Mouse (Mus musculus): ENCODE results near the gene Pbx1. TPM values are rescaled to one million over a fixed set of nuclear protein-coding genes. Genes with fewer than 3 reads are reported as not detected.
A peak's percentile ranks its signal among the peaks of the same experiment; 100 is the strongest.

Gene Pbx1
- polyA plus RNA-seq, 1 experiment, result 12.2 TPM

- Histone ChIP-seq H3K4me1 (ENCODE audit: control insufficient read depth, insufficient read depth, low read length) (no peaks in the 10 kb centered on the region), H3K27ac (ENCODE audit: control insufficient read depth, insufficient read depth, low read depth, low read length, poor library complexity) (no peak overlapping the region), H3K4me3 (replicated peaks; ENCODE audit: control insufficient read depth, low read depth, low read length) (no peak overlapping the region)
- whole genome bisulfite sequencing, result 88% methylated on average over 1 of the region's 1 CpGs
- no peak for TF ChIP-seq POLR2A (IDR thresholded peaks at IDR 0.05; ENCODE audit: borderline replicate concordance, control insufficient read depth, low read depth, low read length)
- TF ChIP-seq CTCF (IDR thresholded peaks at IDR 0.05; ENCODE audit: control insufficient read depth, insufficient read depth, low read length), result no peak
These were observed 27.4 kb upstream of the Pbx1 start for GRCm38 (mm10) chr1:168459426-168459825.

- Histone ChIP-seq H3K4me1 (ENCODE audit: control insufficient read depth, insufficient read depth, low read length) (no peaks in the 10 kb centered on the region), H3K4me3 (replicated peaks; ENCODE audit: control insufficient read depth, low read depth, low read length) (no peak overlapping the region), H3K27ac (ENCODE audit: control insufficient read depth, insufficient read depth, low read depth, low read length, poor library complexity) (no peak overlapping the region)
- no peak for TF ChIP-seq CTCF (IDR thresholded peaks at IDR 0.05; ENCODE audit: control insufficient read depth, insufficient read depth, low read length)
- no peak for TF ChIP-seq POLR2A (IDR thresholded peaks at IDR 0.05; ENCODE audit: borderline replicate concordance, control insufficient read depth, low read depth, low read length)
- 58% methylated on average over 7 of the region's 7 CpGs for WGBS
These were observed 25.2 kb upstream of the Pbx1 start for GRCm38 (mm10) chr1:168457191-168457747.

GRCm38 (mm10) chr1:168455178-168455577 is 23.1 kb upstream of the Pbx1 start:
- Histone ChIP-seq H3K4me3 (replicated peaks; ENCODE audit: control insufficient read depth, low read depth, low read length) (no peak overlapping the region), H3K4me1 (ENCODE audit: control insufficient read depth, insufficient read depth, low read length) (no peaks in the 10 kb centered on the region), H3K27ac (ENCODE audit: control insufficient read depth, insufficient read depth, low read depth, low read length, poor library complexity) (no peak overlapping the region)
- WGBS, result 84% methylated on average over 8 of the region's 8 CpGs
- TF ChIP-seq POLR2A (IDR thresholded peaks at IDR 0.05; ENCODE audit: borderline replicate concordance, control insufficient read depth, low read depth, low read length) (no peak), CTCF (IDR thresholded peaks at IDR 0.05; ENCODE audit: control insufficient read depth, insufficient read depth, low read length) (no peak)

DNA sequence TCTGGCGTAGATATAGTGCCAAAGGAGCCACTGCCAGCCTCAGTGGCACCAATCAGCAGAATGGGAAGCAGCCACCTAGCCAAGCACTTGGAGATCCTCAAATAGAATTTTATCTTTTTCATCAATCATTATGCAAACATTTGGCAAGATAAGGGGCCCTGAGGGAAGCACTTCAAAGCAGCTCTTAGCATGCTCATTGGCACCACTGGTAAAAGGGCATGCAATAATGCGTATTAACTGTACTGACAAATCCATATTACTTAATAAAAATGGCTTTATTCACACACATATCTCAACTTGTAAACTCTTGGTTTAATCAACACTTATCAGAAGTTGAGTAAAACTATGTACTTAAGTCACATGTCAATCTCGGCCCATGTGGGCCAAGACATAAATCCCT is 1.6 kb upstream of the Pbx1 start:
- TF ChIP-seq CTCF (IDR thresholded peaks at IDR 0.05; ENCODE audit: control insufficient read depth, insufficient read depth, low read length) (no peak), POLR2A (IDR thresholded peaks at IDR 0.05; ENCODE audit: borderline replicate concordance, control insufficient read depth, low read depth, low read length) (no peak)
- no peaks in the 10 kb centered on the region for H3K4me1 ChIP-seq (ENCODE audit: control insufficient read depth, insufficient read depth, low read length)
- no peak overlapping the region for H3K4me3 ChIP-seq (replicated peaks; ENCODE audit: control insufficient read depth, low read depth, low read length)
- WGBS, result 79% methylated on average over 3 of the region's 3 CpGs
- H3K27ac ChIP-seq (ENCODE audit: control insufficient read depth, insufficient read depth, low read depth, low read length, poor library complexity), result no peak overlapping the region

DNA sequence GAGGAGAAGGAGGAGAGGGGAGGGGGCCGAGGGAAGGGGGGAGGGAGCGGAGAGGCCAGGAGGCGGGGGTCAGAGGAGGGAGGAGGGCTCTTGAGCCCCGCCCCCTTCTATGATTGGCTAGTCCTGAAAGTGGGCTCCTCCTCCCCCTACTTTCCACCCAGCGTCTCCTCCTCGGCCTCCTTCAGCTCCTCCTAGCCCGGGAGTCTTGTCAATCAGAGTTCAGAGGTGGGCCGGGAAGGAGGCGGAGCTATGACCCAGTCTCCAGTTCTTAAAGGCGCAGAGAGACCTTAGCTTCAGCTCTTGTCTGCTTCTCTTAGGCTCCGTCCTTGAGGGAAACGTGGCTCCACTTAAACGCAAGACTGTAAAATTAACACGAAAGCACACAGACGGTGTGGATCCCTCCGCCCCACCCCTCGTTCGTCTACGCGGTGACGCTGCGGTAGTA is 233 bp upstream of the Pbx1 start:
- Histone ChIP-seq H3K4me1 (ENCODE audit: control insufficient read depth, insufficient read depth, low read length) (no peaks in the 10 kb centered on the region), H3K27ac (ENCODE audit: control insufficient read depth, insufficient read depth, low read depth, low read length, poor library complexity) (no peak overlapping the region; the same call in 1 of the 2 replicates), H3K4me3 (replicated peaks; ENCODE audit: control insufficient read depth, low read depth, low read length) (peak overlapping the region; percentile 78)
- TF ChIP-seq POLR2A (IDR thresholded peaks at IDR 0.05; ENCODE audit: borderline replicate concordance, control insufficient read depth, low read depth, low read length) (no peak), CTCF (IDR thresholded peaks at IDR 0.05; ENCODE audit: control insufficient read depth, insufficient read depth, low read length) (no peak)
- 1% methylated on average over 21 of the region's 22 CpGs for WGBS

DNA sequence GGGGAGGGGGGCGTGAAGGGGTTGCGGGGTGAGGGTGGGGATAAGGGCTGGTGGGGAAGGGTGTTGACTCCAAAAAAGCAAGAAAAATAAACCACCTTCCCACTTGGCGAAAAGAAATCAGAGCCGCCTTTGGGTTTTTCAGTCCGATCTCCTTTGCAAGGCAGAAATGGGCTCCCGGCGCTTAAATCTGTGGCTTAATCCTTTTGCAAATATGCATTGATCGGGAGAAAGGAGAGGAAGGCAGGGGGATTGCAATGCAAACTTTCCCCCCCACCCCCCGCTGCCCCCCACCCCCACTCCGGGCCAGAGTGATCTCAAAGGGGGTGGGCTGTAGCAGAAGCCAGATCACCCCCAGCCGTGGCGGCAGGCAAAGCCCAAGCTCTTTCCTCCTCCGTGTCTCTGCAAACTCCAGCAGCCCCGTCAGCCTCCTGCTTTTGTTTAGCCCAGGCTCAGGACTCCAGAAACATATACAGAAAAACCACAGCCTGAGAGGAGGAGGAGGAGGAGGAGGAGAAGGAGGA is 299 bp downstream of the Pbx1 start:
- TF ChIP-seq CTCF (IDR thresholded peaks at IDR 0.05; ENCODE audit: control insufficient read depth, insufficient read depth, low read length) (no peak), POLR2A (IDR thresholded peaks at IDR 0.05; ENCODE audit: borderline replicate concordance, control insufficient read depth, low read depth, low read length) (0 out of 2 replicates have a peak, but pooled peaks have one; percentile 34)
- Histone ChIP-seq H3K4me1 (ENCODE audit: control insufficient read depth, insufficient read depth, low read length) (no peaks in the 10 kb centered on the region), H3K4me3 (replicated peaks; ENCODE audit: control insufficient read depth, low read depth, low read length) (peak overlapping the region; percentile 78), H3K27ac (ENCODE audit: control insufficient read depth, insufficient read depth, low read depth, low read length, poor library complexity) (peak overlapping the region; percentile 57)
- WGBS, result under 1% methylated on average over 14 of the region's 14 CpGs

DNA sequence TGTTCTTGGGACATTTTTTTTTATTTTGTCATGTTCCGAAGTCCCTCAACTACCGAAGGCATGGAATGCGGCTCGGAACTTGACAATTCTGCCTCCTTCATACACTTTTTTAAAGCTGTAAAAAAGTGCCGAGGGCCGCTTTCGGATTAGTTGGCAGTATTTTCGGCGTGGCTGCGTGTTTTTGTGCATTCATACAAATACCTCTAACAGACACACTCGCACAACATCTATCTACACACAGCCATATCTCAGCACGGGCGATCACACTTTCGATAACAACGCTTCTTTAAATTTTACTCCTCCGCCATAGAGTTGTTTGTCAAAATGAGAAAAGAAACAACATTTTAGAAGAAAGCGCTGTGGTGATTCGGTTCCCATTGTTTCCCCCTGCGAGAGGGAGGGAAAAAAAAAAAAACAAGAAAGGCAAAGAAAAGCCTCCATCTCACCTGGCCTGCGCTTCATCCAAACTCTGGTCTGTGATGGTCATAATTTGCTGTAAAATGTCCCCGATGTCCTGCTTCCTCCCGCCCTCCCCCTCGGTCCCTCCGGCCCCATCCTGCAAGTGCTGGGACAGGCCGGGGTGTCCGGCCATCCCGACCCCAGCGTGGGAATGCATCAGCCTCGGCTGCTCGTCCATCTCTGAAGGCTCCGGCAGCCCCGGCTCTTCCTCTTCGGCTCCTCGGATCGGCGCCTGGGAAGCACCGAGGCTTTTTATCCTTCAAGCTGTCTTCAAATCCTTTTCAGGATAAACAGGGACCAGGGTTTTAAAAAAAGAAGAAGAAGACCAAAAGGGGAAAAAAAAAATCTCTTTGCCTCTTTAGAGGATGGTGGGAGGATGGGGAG is 981 bp downstream of the Pbx1 start:
- Histone ChIP-seq H3K4me1 (ENCODE audit: control insufficient read depth, insufficient read depth, low read length) (no peaks in the 10 kb centered on the region), H3K4me3 (replicated peaks; ENCODE audit: control insufficient read depth, low read depth, low read length) (peak overlapping the region; percentile 78), H3K27ac (ENCODE audit: control insufficient read depth, insufficient read depth, low read depth, low read length, poor library complexity) (peak overlapping the region; percentile 64)
- TF ChIP-seq POLR2A (IDR thresholded peaks at IDR 0.05; ENCODE audit: borderline replicate concordance, control insufficient read depth, low read depth, low read length) (no peak), CTCF (IDR thresholded peaks at IDR 0.05; ENCODE audit: control insufficient read depth, insufficient read depth, low read length) (no peak)
- WGBS, result under 1% methylated on average over 37 of the region's 37 CpGs
